Mouse (Mus musculus): Measurements from ENCODE around the gene Tspo2. TPM values are rescaled to one million over a fixed set of nuclear protein-coding genes. Genes with fewer than 3 reads are reported as not detected.
A peak's percentile ranks its signal among the peaks of the same experiment; 100 is the strongest.

Tspo2 gene
- total RNA-seq, 2 experiments from 2014 or later, result not detected

DNA sequence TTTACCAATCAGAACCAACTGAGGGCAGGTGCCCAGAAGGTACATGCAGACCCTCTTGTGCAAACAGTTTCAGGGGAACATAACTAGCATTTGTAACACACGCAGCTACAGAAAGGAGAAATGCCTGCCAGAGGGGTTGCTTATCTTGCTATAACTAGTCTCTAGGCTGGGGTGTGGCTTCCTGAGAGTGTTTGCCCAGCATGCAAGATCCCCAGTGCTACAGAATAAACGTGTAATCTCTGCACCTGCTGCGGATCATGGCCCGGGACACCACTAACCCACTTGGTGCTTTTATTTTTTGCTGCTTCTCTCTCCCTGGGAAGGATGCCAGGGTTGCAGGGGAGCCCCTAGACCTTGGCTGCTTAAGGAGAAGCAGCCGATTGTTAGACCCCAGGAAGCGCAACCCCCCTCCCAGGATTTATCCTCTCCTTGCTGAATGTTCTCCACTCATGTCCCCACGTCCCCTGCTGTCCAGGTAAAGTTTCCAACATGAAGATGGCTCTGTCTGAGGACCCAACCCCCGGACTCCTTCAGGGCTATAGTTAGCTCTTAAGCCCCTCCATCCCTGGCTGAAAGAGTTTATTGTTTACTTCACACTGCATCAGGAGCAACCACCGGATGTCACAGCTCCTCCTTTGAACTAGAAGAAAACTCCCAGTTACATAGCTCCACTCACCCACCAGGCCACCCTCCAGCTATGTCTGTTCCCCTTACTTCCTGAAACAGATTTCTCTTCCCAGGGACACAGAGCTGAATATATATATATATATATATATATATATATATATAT, 25.3 kb downstream of the Tspo2 start:
- DNase-seq (ENCODE audit: low spot score in 2 of 2), result no peak
- intact Hi-C loops (cut with DNase I), result no loop called here

DNA sequence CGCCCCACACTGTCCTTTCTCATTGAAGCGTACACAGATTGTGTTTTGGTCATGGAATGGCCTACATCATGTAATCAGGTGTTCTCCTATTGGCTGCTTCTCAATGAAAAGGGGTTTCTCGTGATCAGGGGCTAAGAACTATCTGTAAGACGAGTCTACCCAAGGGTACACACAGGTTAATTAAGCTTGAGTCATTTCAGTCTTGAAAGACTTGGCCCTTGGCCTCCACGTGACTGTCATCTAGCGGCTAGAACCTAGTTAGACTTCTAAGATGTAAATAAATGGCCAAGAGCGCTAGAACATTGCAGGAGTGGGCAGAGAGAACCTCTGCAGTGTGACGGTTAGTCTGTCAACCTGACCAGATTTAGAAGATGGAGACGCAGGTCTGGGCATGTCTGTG, 27.1 kb downstream of the Tspo2 start:
- no peak for DNase-seq (ENCODE audit: low spot score in 2 of 2)
- intact Hi-C loops (cut with DNase I), result no loop called here

DNA sequence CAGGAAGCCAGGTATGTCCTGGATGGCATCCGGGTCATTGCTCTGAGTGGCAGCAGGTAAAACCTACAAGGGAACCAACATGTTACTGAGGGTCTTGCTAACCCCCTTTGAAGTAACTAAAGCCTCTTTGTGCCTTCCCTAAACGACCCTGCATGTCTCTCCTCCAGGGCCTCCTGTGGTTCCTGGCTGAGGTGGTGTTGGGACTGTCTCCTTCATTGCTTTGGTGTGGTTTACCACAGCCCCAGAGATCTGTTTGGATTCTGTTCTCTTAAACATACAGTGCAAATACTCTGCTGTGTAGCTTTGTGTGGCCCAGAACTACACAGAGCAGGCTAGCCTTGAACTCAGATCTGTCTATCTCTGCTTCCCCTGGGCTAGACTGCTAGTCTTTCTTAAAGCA, 31.8 kb downstream of the Tspo2 start:
- DNase-seq (ENCODE audit: low spot score in 2 of 2), result no peak
- intact Hi-C loops (cut with DNase I), result loop anchor here (5.0 to 10.0 kb wide), 2 partner anchors 183 to 985 kb away; no protein-coding TSS in a partner anchor

- DNase-seq (ENCODE audit: low spot score in 2 of 2), result no peak
- intact Hi-C loops (cut with DNase I), result loop anchor here (5.0 to 10.0 kb wide), 2 partner anchors 184 to 986 kb away; no protein-coding TSS in a partner anchor
Observed at GRCm38 (mm10) chr17:48418781-48419180, 32.5 kb downstream of the Tspo2 start.

DNA sequence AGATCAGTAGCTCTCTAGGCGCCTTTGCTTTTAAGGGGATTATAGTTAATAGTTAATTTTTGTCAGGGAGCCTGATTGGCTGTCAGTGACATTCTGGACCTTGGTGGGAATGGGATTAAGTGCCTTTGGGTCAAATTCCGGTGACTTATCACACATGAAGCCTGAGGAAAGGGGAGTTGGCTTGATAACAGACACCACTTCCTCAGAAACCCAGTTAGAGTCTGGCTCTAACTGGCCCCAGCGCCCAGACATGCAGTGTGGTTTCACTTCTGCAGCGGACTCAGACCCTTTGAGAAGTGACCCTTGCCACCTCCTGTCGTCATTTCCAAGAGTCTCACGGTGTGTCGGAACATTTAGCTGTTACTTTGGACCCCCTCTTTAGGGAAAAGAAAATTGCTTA, 33.1 kb downstream of the Tspo2 start:
- DNase-seq (ENCODE audit: low spot score in 2 of 2), result no peak
- intact Hi-C loops (cut with DNase I), result loop anchor here (5.0 to 10.0 kb wide), 2 partner anchors 184 to 987 kb away; no protein-coding TSS in a partner anchor

DNA sequence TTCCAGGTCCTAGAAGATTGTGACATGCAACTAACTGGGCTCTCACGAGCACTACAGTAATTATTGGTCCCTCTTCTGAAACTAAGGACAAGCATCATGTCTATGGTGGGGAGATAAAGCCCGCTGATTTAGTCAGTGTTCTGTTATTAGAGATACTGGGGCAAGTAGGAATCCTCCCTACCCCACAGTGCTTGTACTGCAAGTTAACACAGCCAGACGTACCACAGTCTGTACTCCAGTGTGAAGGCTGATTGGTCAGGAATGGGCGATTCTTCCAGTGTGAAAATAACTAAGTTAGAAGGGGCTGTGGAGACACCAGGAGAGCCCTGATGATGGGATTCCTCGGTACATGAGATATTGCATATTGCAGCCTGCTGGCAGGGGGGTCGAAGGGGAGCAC, 33.8 kb downstream of the Tspo2 start:
- no peak for DNase-seq (ENCODE audit: low spot score in 2 of 2)
- intact Hi-C loops (cut with DNase I), result loop anchor here (5.0 to 10.0 kb wide), 2 partner anchors 185 to 987 kb away; no protein-coding TSS in a partner anchor

DNA sequence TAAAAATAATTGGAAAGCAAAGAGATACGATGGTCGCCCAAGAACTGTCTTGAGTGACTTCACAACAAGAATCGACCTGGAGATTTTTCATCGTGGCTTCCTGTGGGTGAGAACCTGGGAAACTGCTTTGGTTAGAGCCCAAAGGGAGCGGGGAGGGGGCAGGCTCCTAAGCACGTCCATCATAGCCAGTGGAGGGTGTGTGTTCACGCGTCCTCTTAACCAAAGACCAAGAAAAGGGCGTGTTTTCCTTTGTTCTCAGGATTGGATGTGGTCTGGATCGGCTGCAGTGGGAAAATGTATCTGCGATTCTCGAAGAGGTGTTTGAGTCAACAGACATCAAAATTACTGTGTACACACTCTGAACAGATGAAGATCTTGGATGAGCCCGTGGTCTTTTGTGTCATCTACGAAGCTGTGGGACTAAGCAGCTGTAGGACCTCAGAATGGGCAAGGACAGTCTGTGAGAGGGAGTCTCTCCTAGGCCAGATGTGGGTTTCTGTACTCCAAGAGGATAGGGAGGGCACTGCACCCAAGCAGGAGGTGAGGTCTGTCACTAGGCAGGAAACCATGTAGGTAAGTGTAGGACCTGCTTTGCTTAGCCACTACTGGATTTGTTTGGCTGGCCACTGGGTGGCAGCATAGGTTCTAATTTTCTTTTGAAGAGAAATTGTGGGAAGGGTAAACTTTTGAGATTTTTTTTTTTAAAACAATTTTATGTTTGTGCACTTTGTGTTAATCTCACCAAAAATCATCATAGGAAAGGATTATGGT, 34.7 kb downstream of the Tspo2 start:
- peak; percentile 29 to 47 for DNase-seq (ENCODE audit: low spot score in 2 of 2)
- intact Hi-C loops (cut with DNase I), result loop anchor here (5.0 to 10.0 kb wide), 2 partner anchors 186 to 988 kb away; no protein-coding TSS in a partner anchor

- intact Hi-C loops (cut with DNase I), result loop anchor here (5.0 to 10.0 kb wide), 2 partner anchors 186 to 989 kb away; no protein-coding TSS in a partner anchor
- no peak for DNase-seq (ENCODE audit: low spot score in 2 of 2)
Observed at GRCm38 (mm10) chr17:48416011-48416410, 35.3 kb downstream of the Tspo2 start.

DNA sequence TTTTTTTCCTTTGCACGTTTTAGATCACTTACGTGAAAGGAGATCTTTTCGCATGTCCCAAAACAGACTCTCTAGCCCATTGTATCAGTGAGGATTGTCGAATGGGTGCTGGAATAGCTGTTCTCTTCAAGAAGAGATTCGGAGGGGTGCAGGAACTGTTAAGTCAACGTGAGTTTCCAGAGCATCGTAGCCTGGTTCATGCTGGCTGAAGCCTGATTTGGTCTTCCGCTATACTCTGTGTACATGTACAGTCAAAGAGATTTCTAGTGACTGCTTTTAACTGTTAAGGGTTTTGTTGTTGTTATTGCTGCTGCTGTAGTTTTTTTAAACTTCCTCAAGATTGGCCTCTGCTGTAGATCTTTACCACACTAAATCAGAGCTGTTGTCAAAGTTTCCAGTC, 40.1 kb downstream of the Tspo2 start:
- intact Hi-C loops (cut with DNase I), result loop anchor here (10.0 kb wide), 1 partner anchor 994 kb away; no protein-coding TSS in a partner anchor
- DNase-seq (ENCODE audit: low spot score in 2 of 2), result no peak

DNA sequence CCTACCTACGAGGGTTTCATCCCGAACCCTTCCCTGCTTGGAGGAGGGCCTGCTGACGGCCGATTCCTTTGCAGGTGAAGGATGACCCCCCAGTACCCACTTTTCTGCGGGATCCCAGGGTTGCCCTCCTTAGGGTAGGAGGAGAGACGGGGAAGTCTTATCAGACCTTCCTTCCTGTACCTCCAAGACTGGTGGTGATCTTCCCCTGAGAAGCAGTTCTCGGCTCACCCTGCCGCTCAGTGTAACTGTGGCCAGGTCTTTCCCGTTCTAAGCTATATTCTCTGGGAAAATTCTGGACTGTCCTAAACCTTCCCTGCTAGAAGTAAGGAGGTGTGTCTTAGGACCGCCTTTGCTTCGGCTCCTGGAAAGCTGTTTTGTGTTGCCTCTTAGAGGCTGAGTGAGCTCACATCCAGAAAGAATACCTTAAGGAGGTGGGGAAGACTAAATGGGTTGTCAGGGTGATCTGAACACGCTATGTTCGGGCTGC, 41.0 kb downstream of the Tspo2 start:
- no peak for DNase-seq (ENCODE audit: low spot score in 2 of 2)
- intact Hi-C loops (cut with DNase I), result loop anchor here (10.0 kb wide), 1 partner anchor 994 kb away; no protein-coding TSS in a partner anchor

DNA sequence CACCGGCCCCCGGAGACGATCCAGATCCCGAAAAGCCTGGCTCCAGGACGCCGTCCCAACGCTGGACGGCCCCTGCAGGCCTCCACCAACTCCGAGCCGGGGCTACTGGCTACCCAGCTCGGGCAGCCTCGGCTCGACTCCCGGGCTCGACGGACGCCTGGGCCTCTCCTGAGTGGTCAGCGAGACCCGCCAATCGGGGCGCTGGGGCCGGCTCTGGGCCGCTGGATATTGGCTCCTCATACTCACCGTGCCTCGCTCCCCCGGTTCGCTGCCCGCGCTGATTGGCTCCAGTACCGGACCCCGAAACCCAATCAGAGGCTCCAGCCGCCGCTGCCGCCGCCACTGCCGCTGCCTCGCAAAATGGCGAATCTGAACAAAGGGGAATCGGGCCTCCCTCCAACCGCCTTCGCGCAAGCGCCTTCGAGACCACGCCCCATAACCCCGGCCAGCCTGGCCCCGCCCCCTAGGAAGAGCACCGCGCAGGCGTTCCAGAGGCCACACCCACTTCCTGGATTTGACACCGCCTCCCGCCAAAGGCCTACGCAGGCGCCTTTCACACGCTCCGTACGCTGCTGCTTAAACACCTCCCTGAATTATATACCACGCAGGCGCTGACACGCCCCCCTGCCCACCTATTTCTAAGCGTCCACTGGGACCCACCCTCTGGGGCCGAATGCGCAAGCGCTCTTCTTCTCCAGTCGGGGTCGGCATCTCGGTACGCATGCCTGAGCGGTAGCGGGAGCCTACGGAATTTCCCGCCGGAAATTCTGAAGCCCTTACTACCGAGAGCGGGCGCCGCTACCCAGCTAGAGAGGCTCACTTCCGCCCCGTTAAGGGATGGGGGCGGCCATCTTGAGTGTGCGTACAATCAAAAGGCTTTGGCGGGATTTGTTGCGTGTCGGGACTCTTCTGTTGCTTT, 41.7 kb downstream of the Tspo2 start, which contains the start of the genes Nfya and Oard1:
Nfya (minus strand) TSS at position 527 of the 919 bp plus-strand sequence.
Oard1 (plus strand) TSS at position 635 of the 919 bp plus-strand sequence.
- intact Hi-C loops (cut with DNase I), result loop anchor here (5.0 to 10.0 kb wide), 3 partner anchors 72 to 995 kb away; no protein-coding TSS in a partner anchor
- peak; percentile 100 for DNase-seq (ENCODE audit: low spot score in 2 of 2)

DNA sequence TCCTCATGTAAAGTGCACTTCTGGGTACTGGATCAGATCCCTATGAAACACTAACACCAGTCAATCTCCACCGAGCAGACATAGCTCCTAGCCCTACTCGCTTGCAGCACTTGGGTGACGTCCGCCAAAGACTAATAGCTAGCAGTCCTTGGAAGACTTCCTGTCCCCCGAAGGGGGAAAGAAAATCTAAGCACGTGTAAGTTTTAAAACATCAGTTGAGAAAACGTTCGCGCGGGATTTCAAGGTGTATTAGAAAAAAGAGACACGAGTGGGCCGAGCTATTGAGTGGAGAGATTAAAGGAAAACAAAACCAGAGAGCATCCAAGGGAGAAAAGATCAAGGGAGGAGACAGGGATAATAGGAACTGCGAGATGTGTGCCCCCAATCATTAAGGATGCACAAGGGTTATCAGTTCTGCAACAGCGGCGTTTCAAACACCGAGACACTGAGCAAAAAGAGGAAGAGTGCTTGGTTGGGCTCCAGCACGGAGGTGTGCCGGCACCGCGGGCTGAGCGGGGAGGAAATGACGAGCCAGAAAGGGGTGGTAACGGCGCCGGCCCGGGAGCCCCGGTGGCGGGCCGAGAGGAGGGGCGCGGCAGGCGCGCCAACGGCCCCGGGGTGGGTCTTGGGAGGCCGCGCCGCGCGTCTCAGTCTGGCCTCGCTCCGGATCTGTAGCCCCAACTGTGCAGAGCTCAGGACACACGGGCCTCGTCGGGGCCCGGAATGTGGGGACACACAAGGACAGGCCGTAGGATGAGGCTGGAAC, 42.6 kb downstream of the Tspo2 start:
- intact Hi-C loops (cut with DNase I), result loop anchor here (5.0 kb wide), 2 partner anchors 71 to 131 kb away; no protein-coding TSS in a partner anchor
- peak; percentile 64 to 68 for DNase-seq (ENCODE audit: low spot score in 2 of 2)

- intact Hi-C loops (cut with DNase I), result loop anchor here (5.0 kb wide), 2 partner anchors 71 to 131 kb away; no protein-coding TSS in a partner anchor
- DNase-seq (ENCODE audit: low spot score in 2 of 2), result no peak
Observed at GRCm38 (mm10) chr17:48407910-48408525, 43.3 kb downstream of the Tspo2 start.

- intact Hi-C loops (cut with DNase I), result loop anchor here (5.0 kb wide), 2 partner anchors 70 to 130 kb away; no protein-coding TSS in a partner anchor
- peak in 1 of 2 experiments; percentile 16 for DNase-seq (ENCODE audit: low spot score in 2 of 2)
Observed at GRCm38 (mm10) chr17:48407154-48407553, 44.2 kb downstream of the Tspo2 start.

DNA sequence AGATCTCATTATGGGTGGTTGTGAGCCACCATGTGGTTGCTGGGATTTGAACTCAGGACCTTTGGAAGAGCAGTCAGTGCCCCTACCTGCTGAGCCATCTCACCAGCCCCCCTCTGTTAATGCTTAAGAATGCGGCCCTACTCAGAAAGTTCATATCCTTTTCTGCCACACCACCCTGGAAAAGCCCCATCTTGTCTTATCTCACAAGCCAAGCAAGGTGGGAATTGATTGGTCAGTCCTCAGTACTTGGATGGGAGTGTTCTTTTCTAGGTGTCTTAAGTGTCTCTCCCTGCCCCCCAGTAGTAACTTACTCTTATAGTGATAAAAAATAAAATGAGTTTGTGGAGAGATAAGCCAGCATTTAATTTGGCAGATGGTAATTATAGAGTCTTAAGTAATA, 46.6 kb downstream of the Tspo2 start:
- no peak for DNase-seq (ENCODE audit: low spot score in 2 of 2)

DNA sequence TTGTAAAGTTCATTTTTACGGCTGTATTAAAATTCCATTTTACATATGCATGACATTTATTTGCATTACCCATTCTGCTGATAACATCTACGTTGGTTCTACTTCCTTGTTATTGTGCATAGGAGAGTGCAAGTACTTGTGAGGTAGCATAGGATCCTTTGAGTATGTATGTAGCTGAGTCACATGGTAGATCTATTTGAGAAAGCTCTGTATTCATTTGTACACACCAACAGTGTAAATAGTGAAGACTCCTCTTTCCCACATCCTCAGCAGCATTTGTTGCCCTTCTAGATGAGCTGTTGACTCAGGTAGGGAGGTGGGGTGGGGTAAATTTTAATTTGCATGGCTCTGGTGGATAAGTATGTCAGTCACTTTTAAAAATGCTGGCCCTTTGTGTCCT, 47.5 kb downstream of the Tspo2 start:
- intact Hi-C loops (cut with DNase I), result no loop called here
- DNase-seq (ENCODE audit: low spot score in 2 of 2), result no peak

More for the DNA sequence above, 46.6 kb downstream of the Tspo2 start:
- intact Hi-C loops (cut with DNase I), result loop anchor here (5.0 kb wide), 2 partner anchors 67 to 127 kb away; no protein-coding TSS in a partner anchor

- intact Hi-C loops (cut with DNase I), result no loop called here
- DNase-seq (ENCODE audit: low spot score in 2 of 2), result no peak
Observed at GRCm38 (mm10) chr17:48402751-48403150, 48.6 kb downstream of the Tspo2 start.
